Mouse (Mus musculus) Muller cell, postnatal 12 days (primary cell): ENCODE measurements around the gene Fbxo24.

Experiments
- DNase-seq: peaks from one replicate; pipeline ENCODE4 v3.0.0-alpha.2; 2015; ENCODE audit errors: inconsistent ontology term

The Fbxo24 gene

DNA sequence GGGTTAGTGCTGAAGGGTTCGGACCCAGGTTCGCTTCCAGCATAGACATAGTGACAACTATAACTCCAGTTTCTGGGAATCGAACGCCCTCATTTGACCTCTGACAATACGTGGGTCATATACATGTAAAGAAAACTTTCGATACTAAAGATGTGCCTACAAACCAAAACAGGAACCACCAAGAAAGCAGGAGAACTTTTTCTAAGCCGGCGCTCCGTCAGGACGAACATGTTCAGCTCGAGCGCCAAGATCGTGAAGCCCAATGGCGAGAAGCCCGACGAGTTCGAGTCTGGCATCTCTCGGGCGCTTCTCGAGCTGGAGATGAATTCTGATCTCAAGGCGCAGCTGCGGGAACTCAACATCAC lies 27.5 kb downstream of the Fbxo24 start:
- DNase-seq: no peak

DNA sequence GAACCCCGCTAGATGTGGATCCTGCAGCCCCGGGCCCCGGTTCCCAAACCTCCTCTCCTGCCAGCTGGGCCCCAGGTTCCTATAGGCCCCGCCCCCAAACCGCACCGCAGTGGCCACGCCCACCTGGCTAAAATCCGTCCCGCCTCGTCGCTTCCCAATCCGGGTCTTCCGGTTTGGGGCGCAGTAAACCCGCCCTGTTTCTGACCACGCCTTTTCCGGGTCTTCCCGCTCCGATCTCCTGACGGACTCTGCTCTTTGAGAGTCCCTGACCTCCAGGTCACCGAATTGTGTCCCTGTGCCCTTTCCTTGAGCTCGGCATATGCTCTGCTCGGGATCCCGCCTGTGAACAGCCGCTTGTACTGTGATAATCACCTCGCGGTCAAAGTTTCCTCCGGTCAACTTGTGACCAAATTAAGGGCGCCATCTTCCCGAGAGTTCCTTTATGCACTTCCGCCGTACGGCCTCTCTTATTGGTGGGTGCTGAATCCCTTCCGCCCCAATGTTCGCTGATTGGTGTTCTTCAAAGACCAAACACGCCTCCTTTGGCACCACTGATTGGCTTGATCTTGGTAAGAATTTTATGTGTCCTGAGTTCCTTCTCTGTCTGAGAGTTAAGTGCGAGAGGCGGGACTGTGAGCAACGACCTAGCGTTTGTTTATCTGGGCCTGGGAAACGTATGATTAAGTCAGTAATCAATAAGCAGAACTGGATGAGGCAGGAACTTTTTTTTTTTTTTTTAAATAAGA lies 28.0 kb downstream of the Fbxo24 start, which contains the start of gene Mospd3:
Gene Mospd3 (minus strand): TSS at position 440 of the 746 bp plus-strand sequence.
- DNase-seq: peak; percentile 97

DNA sequence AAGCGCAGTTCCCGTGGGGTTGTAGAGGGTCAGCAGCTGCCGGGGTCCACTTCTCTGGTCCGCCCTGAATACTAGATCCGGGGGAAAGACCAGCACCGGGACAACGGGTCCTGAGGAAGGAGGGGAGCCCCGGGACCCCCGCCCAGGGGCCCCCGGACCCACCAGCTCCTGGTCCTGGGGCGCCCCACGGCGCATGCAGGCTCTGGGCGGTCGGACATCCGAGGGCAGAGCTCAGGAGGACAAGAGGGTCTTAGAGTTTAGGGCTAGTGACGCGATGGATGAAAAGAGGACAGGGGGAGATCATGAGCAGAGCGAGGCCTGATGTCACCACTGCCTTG lies 28.6 kb downstream of the Fbxo24 start:
- DNase-seq: no peak

DNA sequence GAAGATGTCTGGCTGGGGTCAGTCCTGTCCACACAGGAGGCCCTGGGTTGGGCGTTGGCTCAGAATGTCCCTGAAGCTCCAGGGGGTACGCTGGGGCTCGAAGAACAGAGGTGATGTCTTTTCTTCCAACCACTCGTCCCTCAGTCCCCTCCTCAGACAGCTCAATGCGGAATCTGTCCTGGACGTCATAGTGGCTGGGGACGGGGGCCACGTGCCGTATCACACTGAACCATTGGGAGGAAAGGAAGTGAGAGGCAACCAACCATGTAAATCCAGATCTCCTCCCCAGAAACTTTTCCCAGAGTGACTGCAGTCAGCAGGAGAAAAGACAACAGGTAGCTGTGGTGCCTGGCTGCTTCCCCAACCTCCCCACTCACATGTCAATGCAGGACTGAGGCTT lies 29.2 kb downstream of the Fbxo24 start:
- no peak for DNase-seq

DNA sequence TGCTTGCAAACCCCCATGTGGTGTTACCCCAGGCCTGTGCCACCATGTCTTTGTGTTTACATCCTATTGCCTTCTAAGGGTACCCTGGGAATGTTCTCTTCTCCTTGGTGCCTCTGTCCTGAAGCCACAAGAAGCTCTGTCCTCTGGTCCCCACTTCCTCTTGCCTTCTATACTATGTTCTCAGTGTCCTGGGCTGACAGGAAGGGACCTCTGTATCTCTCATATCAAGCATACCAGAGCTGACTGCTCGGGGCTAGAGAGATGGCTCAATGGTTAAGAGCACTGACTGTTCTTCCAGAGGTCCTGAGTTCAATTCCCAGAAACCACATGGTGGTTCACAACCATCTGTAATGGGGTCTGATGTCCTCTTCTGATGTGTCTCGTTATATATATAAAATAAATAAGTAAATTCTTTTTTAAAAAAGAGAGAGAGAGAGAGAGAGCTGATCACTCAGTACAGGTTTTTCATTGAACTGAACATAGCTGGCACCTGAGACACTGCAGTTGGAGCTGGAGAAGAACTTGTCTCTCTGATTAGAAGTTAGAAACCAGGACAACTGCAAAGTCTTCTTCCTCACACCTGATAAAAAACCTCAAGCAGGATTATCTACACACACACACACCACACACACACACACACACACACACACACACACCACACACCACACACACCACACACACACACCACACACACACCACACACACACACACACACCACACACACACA lies 30.5 kb downstream of the Fbxo24 start:
- DNase-seq: no peak

DNA sequence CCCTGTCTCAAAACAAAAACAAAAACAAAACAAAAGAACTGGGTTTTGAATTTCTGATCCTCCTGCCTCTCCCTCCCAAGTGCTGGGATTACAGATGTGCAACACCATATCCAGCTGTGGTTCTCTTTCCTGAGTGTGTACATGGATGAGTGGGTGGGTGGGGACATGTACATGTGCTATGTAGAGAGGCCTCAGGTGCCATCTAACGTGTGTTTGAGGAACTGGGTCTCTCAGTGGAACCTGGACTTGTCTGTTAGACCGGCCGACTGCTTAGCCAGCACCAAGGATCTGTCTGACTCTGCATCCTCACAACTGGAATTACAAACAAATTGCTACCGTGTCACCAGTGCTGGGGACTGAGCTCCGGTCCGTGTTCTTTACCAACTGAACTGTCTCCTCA lies 31.2 kb downstream of the Fbxo24 start:
- DNase-seq: no peak

DNA sequence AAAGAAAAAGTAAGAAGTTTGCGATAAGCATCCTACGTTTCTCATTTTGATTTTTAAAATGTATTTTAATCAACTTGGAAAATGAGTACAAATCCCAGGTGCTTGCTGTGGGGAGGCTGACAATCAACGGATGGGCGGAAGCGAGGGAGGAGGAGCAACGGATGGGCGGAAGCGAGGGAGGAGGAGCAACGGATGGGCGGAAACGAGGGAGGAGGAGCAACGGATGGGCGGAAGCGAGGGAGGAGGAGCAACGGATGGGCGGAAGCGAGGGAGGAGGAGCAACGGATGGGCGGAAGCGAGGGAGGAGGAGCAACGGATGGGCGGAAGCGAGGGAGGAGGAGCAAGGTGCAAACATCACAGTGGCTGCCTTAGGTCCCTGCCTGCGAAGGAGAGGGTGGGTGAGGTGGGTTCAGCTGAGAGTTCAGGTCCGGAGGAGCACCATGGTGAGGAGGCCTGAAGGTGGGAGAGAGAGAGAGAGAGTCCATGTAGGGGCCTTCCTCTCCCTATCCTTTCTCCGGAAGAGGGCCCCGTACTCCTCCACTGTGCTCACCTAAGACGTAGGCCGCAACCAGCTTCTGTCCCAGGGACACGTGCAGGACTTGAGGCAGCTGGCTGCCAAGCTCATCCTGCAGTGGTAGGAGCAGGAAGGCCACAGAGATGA lies 32.1 kb downstream of the Fbxo24 start:
- DNase-seq: no peak

DNA sequence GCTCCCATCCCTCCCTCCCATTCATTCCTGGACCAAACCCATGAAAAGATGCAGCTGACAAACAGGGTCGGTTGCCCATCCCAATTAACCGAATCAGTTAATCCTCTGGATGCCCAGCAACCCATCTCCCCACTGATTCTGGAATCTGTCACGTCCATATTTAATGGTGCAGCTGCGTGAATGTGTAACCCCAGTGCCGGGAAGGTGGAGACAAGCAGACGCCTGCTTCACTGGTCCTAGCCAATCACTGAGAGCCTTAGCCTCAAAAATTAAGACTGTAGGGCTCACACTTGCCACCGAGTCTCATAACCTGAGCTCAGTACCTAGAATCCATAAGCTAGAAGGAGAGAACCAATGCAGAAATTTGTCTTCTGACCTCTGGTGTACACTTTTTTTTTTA lies 32.9 kb downstream of the Fbxo24 start:
- DNase-seq: no peak

DNA sequence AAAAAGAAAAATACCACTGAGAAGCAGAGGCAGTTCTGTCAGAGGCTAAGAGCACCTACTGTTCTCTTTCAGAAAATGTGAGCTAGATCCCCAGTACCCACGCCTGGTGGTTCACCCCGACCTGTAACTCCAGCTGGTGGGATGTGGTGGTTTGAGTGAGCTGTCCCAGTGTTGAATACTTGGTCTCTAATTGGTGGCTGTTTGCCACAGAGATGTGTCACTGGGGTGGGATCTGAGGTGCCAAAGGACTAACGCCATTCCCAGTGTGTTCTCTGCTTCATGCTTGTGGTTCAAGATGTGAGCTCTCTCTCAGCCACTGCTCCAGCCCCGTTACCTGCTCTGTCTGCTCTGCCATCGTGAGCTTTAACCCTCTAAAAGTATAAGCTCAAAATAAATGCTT lies 38.3 kb downstream of the Fbxo24 start:
- DNase-seq: no peak

DNA sequence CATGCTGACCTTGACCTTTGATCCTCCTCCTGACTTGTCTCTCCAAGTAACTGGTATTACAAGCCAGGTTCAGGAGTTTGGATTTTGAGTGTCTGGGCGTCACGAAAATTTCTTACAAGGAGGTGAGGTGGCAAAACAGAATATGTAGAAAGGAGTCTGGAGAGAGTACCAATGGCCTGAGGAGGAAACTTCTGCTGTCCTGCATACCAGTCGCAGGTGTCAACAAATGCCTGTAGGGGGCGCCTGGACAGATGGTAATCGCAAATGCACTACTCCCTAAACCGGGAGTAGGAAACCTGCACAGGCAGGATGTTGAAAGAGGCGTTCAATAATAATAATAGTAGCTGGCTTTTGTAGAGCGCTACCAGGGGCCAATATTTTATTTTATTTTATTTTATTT lies 43.8 kb downstream of the Fbxo24 start:
- no peak for DNase-seq

DNA sequence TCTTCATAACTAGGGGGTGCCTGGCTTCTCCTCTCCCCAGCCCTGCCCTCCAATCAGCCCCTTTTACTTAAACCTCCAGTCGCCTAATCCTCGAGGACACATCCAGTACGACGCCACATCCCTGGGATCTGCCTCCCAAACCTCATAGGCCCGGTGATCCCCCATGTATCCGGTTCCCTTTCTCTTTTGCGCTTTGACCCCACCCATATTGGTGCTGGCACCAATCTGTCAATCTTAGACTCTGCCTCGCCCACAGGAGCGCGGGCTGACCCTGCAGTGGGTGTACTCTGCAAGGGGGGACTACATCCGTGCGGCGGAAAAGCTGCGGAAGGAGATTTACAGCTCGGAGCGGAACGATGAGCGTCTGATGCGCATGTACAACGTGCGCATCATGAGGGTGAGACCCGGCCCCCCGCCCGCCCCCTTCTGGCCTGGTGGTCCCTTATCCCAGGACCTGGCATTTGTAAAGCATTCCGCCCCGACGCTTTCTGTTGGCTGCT lies 45.1 kb downstream of the Fbxo24 start:
- DNase-seq: peak; percentile 40

DNA sequence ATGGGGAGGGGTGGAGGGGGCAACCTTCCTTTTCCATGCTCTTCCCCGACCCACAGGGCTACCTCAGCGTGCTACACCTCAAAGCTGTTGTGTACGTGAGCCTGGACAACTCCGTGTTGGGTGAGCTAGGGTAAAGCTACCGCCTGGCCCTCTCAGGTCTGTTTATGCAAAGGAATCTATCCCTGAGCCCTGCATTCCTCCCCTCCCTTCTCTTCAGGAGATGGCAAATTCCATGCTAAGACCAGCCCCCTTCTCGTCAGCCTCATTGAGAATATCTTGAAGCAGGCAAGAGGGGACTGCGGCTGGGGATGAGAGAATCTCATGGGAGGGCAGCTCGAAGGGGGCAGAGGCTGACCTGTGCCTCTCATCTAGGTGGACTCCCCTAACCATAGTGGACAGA lies 46.1 kb downstream of the Fbxo24 start:
- no peak for DNase-seq

DNA sequence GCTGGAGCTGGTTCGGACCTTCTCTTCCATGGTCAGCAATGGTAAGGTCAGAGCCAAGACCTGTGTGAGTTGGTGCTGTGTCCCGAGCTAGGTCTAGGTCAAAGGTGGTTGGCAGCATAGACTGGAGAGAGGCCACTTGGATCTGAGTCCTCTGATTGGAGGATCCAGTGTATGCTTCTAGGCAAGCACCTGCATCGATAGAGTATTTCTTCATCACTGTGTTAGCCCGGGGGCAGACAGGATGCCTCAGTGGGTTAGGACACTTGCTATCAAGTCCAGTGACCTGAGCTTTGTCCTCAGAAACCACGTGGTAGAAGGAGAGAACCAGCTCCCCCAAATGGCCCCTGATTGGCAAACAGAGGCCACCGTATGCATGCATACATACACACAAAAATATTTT lies 48.6 kb downstream of the Fbxo24 start:
- DNase-seq: no peak

DNA sequence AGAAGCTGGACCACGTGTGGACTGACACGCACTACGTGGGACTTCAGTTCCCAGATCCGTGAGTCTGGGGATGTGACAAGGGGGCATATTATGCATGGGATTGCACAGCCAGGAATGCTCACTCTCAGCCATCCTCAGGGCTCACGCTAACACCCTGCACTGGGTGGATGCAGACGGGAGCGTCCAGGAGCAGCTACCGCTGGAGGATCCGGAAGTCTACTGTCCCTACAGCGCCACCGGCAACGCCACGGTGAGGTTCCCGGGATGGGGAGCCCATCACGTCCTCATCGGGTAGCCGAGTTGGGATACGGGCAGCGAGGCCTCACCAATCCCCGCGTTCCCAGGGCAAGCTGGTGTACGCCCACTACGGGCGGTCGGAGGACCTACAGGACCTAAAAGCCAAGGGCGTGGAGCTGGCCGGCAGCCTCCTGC lies 54.3 kb downstream of the Fbxo24 start:
- DNase-seq: peak; percentile 42

DNA sequence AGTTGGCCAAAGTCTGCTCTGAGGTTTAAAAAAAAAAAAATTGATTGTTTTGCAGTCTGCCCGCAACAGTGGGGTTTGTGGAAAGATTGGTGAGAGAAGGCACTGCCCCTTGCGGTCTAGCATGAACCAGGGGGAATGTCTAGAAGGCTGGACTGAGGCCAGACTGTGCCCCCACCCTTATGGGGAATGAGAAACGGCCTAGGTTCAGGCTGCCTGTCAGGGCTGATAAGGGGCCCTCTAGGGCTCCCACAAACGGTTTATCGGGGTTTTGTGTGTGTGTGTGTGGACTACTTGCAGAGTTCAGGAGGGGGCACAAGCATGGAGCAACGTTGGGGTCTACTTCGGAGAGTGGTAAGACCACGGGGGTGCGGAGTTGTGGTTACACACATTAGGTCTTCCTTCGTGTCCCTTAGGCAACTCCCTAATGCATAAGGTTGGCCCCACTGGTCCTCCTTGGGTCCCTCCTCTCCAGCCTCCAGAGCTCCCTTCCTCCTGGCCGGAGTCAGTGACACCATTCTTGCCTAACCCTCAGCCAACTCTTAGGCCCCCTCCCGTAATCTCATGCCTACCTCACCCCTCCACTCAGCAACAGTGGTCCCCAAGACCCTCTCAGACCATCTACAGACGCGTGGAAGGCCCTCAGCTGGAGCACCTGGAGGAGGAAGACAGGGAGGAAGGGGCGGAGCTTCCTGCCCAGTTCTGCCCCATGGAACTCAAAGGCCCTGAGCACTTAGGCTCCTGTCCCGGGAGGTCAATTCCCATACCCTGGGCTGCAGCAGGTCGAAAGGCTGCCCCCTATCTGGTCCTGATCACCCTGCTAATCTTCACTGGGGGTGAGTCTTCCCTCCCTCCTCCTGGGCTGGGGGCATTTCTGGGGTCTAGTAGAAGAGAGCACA lies 57.9 kb downstream of the Fbxo24 start:
- DNase-seq: no peak

DNA sequence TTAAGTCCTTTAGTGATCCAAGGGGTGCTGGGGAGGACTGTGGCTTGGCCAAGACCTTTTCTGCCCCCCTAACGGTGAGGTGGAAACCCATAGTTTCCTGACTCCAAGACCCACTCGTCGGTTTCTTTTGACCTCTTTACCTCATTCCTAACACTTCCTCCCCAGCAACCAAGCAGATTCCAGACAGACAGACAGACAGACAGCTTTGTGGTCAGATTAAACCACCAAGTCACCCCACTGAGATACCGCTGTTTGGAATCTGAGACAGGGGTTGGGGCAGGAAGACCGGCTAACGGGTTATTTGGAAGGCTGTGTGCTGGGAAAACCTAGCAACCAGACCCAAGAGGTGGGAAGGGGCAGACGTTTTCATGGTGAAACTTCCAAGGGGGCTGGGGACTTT lies 58.6 kb downstream of the Fbxo24 start:
- no peak for DNase-seq

DNA sequence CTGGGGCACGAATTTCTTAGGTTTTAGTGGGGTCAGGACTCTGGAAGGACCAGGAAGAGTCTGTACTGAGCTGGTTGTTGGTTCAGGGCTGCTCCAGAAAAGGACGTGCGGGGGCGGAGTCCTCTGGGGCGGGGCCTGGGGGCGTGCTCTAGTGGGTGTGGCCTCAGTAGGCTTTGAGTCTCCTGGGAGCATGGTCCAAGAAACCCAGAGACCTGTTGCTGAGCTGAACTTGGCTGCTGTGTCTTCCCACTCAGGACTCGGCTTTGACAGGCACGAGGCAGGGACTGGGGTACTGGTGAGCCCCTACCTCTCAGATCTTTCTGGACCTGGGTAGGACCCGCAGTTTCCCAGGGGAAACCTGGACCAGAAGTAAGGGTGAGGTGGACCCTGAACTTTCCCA lies 59.1 kb downstream of the Fbxo24 start, which contains the start of gene Tfr2:
Gene Tfr2 (plus strand): TSS at position 176 of the 400 bp plus-strand sequence.
- DNase-seq: no peak

DNA sequence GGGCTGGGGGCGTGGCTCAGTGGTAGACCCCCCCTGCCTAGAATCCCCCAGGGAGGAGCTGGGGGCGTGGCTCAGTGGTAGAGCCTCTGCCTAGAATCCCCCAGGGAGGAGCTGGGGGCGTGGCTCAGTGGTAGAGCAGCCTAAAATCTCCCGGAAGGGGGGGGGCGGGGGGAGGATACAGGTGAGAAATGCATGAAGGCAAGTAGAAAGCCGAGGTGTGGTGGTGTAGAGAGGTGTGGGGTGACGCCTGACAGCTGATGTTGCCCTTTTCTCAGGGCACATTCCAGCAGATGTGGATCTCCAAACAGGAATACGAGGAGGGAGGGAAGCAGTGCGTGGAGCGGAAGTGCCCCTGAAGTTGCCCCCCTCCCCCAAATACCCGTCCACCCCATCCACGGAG lies 59.8 kb downstream of the Fbxo24 start:
- no peak for DNase-seq

DNA sequence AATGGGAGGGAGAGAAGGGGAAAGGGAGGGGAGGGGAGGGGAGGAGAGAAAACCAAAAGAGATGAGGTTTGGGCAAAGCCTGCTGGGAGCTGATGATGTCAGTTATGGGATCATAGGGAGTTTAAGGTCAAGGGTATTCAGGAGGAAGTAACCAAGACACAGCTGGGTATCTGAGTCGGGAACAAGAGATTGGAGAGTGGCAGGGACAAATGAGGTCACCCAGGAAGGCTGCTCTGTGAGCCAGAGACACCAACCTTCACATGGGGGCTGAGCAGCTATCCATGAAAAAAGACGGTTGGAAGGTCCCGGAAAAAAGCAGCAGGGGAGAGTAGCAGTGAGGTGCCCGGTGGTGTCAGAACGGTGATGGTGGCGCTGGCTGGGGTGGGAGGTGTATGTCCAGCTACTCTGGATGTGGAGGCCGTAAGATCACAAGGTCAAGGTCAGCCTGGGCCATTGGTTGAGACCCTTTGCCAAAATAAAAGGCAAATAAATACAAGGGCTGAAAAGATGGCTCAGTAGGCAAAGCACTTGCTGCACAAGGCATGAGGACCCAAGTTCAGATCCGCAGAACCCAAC lies 60.5 kb downstream of the Fbxo24 start:
- DNase-seq: no peak

DNA sequence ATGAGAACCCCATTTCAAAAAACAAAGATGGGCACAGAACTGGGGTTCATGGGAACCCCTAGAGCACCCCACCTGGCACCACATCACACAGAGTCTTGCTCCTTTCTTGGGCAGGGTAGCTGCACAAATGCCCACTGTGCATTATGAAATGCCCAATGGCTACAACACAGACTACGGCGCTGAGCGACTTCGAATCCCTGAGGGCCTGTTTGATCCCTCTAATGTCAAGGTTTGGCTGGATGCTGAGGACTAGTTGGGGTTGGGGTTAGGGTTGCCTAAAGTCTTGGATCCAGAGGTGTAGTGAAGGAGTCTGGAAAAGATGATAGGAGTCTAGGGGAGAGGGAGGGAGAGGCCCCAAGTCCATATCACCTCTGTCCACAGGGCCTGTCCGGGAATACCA lies 62.4 kb downstream of the Fbxo24 start:
- DNase-seq: no peak

DNA sequence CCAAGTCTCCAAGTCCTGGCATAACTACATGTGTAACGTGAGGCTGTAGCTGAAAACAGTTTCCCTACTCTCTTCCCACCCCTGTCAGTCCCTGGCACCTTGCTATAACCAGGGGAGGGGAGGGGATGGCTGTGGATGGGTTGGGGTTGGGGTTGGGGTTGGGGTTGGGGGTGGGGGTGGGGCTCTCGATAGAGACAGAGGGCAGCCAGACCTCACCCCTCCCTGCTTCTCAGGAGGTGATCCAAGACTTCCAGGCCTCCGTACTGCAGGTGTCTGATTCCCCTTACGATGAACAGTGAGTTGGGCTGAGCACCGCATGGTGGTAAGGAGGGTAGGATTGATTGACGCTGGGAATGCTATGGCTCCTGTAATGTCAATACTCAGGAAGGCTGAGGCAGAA lies 63.1 kb downstream of the Fbxo24 start:
- DNase-seq: no peak
